Mouse (Mus musculus): ENCODE results near the gene F5.

The F5 gene

GRCm38 (mm10) chr1:164158571-164158970 lies 6.9 kb downstream of the F5 start:
- in situ Hi-C loops (cut with MboI) = no loop called here

DNA sequence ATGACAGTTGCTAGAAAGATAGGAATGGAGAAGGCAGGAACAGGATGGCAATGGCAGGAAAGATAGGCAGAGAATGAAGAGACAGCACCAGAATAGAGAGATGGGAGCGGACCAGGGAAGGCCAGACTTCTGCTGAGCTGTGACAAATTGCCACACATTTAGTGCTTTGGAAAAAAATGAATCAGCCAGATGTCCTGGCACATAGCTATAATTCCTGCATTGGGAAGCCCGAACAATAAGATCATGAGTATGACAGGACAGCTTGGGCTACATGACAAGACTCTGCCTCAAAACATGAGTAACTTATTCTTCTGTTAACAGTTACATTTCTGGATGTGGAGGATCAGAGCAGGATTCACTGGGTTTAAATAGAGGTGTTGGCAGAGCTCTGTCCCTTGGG lies 8.1 kb downstream of the F5 start:
- in situ Hi-C loops (cut with MboI) = no loop called here

DNA sequence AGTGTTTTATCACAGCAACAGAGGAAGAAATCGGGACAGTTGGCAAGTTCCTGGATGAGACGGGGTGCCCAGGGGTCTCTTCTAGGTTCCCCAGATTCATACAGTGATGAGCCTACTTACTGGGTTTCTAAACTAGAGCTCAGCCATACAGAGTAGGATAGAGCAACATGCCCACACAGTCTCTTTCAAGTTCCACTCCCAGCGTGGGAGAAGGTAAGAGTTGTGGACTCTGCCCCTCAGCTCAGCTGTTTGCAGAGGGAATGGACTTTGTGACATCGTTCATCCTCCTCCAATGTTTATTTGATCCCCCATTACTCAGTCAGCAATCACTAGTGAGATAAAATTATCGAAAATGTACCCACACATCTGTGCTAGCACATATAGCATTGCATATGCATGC lies 11.1 kb downstream of the F5 start:
- in situ Hi-C loops (cut with MboI) = no loop called here

GRCm38 (mm10) chr1:164168818-164169217 lies 17.2 kb downstream of the F5 start:
- in situ Hi-C loops (cut with MboI) = no loop called here

DNA sequence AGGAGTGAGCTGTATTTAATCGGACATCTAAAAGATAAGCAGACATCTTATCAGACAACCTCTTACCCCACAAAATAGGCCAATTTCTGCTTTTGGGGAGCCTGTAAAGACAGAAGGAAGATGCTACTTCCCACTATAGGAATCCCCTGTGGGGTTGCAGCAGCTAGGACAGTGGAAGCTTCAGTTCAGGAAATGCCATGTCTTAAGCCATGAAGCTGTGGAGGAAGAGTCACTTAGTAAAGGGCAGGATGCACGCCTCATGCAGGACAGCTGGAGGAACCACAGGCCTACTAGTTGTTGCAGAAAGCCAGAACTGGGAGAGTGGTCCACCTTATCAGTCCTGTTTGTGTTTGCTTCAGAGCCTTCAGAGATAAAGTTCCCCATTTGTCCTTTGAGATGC lies 18.8 kb downstream of the F5 start:
- in situ Hi-C loops (cut with MboI) = no loop called here

DNA sequence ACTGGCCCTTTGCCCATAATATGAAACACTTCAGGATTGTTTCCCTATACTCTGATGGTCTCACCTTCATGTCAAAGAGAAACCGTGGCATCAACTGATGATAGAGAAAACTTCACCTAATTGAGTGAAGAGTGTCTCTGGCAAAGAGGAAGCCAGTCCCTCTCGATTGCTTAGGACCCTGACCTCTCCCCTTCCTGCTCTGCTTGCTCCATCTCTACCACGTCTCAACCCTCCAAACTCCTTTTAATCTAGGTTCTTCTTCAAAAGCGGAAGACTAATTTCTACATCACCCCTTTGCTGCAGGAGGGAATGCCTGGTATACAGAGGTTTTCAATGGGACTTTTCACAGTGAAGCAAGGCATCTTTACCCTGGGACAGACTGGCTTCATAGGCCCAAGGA lies 21.5 kb downstream of the F5 start:
- in situ Hi-C loops (cut with MboI) = no loop called here

- in situ Hi-C loops (cut with MboI) = no loop called here
These were observed 25.2 kb downstream of the F5 start for GRCm38 (mm10) chr1:164176856-164177255.

GRCm38 (mm10) chr1:164178429-164178828 lies 26.8 kb downstream of the F5 start:
- in situ Hi-C loops (cut with MboI) = no loop called here

DNA sequence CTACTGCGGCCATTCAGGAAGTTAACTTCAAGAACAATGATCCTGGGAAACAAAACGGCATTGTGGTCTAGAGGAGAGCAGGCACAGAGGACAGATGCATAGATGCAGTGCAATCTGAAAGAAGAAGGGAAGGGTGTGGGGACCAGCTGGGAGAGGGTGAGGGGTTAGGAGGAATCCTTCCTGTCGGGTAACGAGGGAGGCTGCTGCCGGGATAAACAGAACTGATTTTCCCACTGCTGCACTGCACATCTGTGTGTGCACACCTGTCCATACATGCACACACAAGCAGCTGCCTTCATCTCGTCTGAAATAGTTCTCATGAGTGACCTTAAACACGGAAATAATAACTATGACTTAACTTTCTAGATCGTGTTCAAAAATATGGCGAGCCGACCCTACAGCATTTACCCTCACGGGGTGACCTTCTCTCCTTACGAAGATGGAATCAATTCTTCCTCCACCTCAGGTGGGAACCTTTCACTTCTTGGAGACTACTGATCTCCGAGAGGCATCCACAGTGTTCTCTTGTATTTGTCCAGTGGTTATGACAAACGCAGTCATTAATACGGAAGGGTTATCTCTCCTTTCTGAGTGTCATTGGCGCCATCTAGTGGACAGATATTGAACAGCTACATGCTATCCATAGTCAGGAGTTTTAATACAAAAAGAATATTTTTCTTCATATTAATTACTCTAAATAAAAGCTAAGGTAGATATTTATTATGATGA lies 32.7 kb downstream of the F5 start:
- in situ Hi-C loops (cut with MboI) = loop anchor here (5.0 kb wide), 1 partner anchor 47 kb away; no protein-coding TSS in a partner anchor

GRCm38 (mm10) chr1:164184871-164185223 lies 33.2 kb downstream of the F5 start:
- in situ Hi-C loops (cut with MboI) = loop anchor here (5.0 kb wide), 2 partner anchors 48 to 173 kb away; no protein-coding TSS in a partner anchor

DNA sequence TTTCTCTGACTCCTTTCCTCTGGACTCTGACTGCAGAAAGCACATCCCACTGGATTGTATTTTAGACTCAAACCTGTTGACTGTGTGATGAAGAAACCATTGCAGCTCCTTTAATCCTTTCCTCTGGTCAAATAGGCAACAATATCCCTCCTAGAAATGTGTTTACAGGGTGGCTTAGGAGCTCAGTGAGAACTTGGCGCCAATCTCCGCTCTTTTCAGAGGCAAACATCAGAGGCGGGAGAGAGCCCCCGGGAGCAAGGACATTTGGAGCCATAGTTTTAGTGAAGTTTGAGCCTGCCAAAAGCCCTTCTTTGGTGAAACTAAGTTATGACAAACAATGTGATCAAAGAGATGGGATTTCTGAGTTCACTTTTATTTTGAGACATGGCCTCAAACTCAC lies 33.7 kb downstream of the F5 start:
- in situ Hi-C loops (cut with MboI) = loop anchor here (5.0 kb wide), 1 partner anchor 173 kb away; no protein-coding TSS in a partner anchor

DNA sequence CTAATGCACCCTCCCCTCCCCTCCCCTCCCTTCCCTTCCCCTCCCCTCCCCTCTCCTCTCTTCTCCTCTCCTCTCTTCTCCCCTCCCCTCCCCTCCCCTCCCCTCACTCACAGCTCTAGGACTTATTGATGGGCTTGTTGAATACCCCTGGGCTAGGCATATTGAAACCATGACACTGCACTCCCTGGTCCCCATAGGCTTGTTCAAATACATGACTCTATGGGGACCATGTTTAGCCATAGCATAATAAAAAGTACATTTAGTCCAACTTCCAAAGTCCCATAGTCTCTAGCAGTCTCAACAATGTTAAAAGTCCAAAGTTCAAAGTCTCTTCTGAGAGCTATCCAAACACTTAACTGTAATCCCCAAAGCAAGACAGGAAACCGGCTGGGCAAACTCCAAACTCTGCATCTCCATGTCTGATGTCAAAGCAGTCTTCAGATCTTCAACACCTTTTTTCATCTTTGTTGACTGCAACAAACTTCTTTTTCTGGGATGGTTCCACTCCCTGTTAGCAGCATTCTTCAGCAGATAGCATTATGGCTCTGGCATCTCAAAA lies 35.4 kb downstream of the F5 start:
- in situ Hi-C loops (cut with MboI) = loop anchor here (5.0 kb wide), 1 partner anchor 175 kb away; no protein-coding TSS in a partner anchor

DNA sequence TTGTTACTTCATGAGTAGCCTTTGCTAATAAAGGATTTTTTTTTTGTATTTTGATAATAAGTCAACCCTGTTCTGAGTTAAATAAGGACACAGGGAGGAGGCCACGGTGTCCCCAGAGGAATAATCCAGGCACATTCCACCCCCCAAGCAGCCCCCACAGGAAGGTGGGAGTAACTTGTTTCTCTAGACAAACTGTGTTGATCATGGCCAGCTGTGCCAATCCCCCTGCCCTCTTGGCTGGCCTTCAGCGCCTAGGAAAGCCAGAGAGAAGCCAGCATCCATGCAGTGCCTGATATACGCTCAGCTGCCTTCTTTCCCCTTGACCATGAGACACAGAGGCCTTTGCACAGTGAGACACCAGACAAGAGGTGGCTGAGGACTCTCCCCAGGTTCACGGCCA lies 47.9 kb downstream of the F5 start:
- in situ Hi-C loops (cut with MboI) = no loop called here

DNA sequence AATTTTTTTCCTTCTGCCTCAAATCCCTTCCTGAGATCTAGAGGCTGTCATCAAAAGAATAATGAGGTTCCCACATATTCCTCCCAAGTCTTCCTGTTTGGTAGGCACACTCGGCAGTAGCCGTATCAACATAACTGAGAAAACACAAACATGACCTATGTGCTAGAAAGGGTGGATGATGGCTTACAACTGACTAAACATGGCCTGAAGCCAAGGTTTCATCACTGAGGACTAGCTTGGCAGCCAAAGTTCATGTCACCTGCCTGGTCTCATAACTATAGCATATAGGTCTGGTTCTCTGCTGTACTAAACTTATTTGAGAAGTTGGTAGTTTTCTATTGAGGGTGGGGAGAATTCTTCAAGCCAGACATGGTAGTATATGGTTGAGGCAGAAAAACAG lies 56.8 kb downstream of the F5 start:
- in situ Hi-C loops (cut with MboI) = no loop called here

DNA sequence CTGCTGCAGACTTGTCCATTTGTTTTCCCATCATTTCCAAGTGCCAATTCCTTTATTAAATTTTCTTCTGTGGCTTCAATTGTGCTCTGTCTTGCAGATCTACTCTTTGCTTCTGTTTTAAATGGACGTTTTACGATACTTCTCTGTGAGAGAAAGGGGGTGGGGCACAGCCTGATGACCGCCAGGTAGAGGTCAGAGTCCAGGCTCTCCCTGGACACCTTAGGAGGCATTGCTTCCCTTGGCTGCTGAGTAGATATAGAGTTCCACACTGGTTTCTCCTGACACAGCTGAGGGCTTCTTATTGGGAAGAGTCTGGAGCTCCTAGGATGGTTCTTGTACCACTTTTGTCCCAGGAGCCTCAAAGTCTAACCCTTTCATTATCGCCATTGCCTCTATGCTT lies 59.3 kb downstream of the F5 start:
- in situ Hi-C loops (cut with MboI) = no loop called here

DNA sequence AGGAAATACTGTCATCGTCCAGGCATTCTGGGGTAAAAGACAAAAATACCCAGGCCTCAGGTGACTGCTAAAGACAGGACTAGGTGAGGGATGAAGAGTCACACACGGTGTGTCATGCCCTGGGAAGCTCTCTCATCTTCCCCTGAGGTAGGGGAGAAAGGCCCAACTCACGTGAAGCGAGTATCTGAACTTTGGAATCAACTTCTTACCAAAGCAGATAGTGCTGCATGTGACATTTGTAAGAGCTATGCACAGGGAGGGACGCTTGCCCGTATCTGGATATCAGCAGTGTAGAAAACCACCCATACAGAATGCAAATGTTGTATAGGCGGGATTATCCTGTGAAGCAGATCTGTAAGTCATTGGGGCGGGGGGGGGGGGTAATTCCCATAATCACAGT lies 61.0 kb downstream of the F5 start:
- in situ Hi-C loops (cut with MboI) = no loop called here

- in situ Hi-C loops (cut with MboI) = no loop called here
These were observed 62.6 kb downstream of the F5 start for GRCm38 (mm10) chr1:164214190-164214589.

DNA sequence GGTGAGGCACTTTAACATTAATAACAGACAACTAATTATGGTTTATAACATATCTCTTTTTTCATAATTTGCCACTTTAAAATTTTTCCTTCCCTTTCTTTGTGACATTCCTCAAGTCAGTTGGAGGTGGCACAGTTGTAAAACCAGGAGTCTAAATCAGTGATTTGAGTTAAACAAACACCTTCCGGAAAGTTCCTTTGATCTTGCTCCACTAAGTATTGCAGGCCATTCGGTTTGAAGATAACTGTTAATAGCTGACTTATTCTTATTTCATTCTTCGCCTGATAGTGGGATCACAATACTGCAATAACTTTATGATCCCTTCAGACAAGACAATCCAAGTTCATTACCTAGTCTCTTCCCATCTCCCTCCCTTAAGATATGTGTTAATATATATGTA lies 63.5 kb downstream of the F5 start:
- in situ Hi-C loops (cut with MboI) = no loop called here

DNA sequence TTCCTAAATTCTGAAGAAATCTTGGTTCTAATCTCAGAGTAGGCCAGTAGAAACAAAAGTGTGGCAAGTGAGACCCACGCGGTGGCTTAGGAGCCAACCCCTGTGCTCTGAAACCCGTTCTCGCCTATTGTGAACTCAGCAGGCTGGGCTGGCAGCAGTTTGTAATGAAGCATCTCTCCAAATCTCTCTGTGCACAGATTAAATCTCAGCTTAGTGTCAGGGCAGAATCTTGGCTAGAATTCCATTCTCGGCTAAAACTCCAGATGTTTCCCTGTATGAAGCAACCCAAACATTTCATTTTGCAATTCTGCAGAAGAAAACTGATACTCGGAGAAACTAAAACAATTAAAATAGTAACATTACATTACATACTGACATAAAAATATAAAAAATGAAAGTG lies 63.9 kb downstream of the F5 start:
- in situ Hi-C loops (cut with MboI) = no loop called here

DNA sequence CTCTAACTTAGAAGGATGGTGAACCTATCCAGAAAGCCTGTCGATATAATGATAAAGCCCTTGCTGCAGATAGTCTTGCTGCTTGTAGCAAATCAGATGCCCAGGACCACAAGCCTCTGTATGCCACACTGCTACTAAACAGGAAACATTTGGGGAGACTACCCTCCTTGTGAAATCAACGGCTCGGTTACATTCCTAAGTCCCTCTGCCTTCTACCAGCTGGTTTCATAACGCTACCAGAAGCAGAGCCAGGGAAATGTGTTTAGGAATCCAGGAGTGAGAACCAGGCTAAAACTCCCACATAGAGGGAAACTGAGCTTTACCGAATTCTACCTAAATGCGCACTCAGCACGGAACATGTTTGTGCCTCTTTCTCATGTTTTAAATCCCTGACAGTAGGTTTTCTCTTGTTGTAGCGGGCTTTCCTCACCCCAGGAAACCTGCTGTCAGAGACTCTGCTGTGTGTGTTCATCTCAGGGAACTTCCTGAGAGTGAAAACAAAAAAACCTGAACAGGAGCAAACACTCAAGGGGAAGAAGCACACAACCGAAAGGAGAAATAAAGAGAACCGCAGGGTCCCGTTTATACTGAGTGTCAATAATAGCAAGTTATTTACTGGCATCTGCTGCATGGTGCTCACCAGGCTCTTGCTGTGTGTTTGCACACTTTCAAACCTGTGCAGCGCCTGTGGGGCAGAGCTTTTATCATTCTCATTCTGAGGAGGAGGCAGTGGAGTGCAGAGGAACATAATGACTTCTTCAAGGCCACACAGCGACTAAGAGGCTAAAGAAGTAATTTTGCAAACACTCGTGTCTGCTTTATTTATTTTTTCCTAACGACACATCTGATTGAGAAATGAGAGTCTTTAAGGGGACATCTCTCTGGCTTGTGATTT lies 66.4 kb downstream of the F5 start:
- in situ Hi-C loops (cut with MboI) = no loop called here

- in situ Hi-C loops (cut with MboI) = no loop called here
These were observed 68.6 kb downstream of the F5 start for GRCm38 (mm10) chr1:164220261-164220660.

- in situ Hi-C loops (cut with MboI) = no loop called here
These were observed 71.5 kb downstream of the F5 start for GRCm38 (mm10) chr1:164223089-164223488.
